Mouse (Mus musculus) E14TG2a.4 (cell line): ENCODE measurements around the gene Mtss1l.

Source experiments
- H3K27me3 ChIP-seq: 2 replicates; pipeline ENCODE4 v1.6.1; 2014; ENCODE audit warnings: low read length, control low read depth; ENCODE audit not compliant: insufficient read depth
- H3K36me3 ChIP-seq: 2 replicates; pipeline ENCODE4 v1.6.1; 2014; ENCODE audit warnings: low read length, control low read depth; ENCODE audit not compliant: insufficient read depth
- H3K4me1 ChIP-seq: replicated peaks from 2 replicates; pipeline ENCODE4 v1.6.1; 2014; ENCODE audit warnings: low read depth, low read length, control low read depth
- H3K4me3 ChIP-seq: replicated peaks from 2 replicates; pipeline ENCODE4 v1.5.1; 2014; ENCODE audit warnings: mild to moderate bottlenecking, low read length
- H3K9me3 ChIP-seq: 2 replicates; pipeline ENCODE4 v1.6.1; 2014; ENCODE audit warnings: low read length, control low read depth
- CTCF ChIP-seq: conservative IDR thresholded peaks from 2 replicates; pipeline ENCODE4 v1.5.1; 2014; ENCODE audit warnings: low read length
- NANOG ChIP-seq: IDR thresholded peaks from 2 replicates; pipeline ENCODE4 v1.6.1; 2014; ENCODE audit warnings: borderline replicate concordance, low read length, mixed read lengths
- POU5F1 ChIP-seq: IDR thresholded peaks from 2 replicates; pipeline ENCODE4 v1.6.1; 2014; ENCODE audit warnings: low read length, borderline replicate concordance

The Mtss1l gene

GRCm38 (mm10) chr8:110720685-110721598 lies at the start of gene Mtss1l:
Mtss1l (plus strand) TSS chr8:110721476.
- Histone ChIP-seq H3K36me3 (peaks cover 40% of the 10 kb centered on the region), H3K4me3 (peak within 1 kb of the TSS; percentile 83), H3K9me3 (no peaks in the 10 kb centered on the region), H3K4me1 (peaks cover 49% of the 10 kb centered on the region), H3K27me3 (peaks cover 46% of the 10 kb centered on the region)
- no peak for TF ChIP-seq NANOG
- 0 out of 2 replicates have a peak, but pooled peaks have one; percentile 1 for TF ChIP-seq CTCF

GRCm38 (mm10) chr8:110672133-110672532 lies 49.1 kb upstream of the Mtss1l start:
- H3K27me3 ChIP-seq = no peaks in the 10 kb centered on the region
- no peak overlapping the region for H3K4me3 ChIP-seq
- peaks cover 91% of the 10 kb centered on the region for H3K36me3 ChIP-seq
- no peaks in the 10 kb centered on the region for H3K9me3 ChIP-seq
- H3K4me1 ChIP-seq = no peaks in the 10 kb centered on the region
- TF ChIP-seq CTCF = no peak

GRCm38 (mm10) chr8:110673168-110673567 lies 48.1 kb upstream of the Mtss1l start:
- no peaks in the 10 kb centered on the region for H3K4me1 ChIP-seq
- H3K36me3 ChIP-seq = peaks cover 97% of the 10 kb centered on the region
- H3K27me3 ChIP-seq = no peaks in the 10 kb centered on the region
- TF ChIP-seq NANOG (no peak), POU5F1 (no peak), CTCF (no peak)
- no peak overlapping the region for H3K4me3 ChIP-seq
- H3K9me3 ChIP-seq = no peaks in the 10 kb centered on the region

GRCm38 (mm10) chr8:110674589-110674988 lies 46.7 kb upstream of the Mtss1l start:
- no peaks in the 10 kb centered on the region for H3K9me3 ChIP-seq
- no peaks in the 10 kb centered on the region for H3K4me1 ChIP-seq
- H3K4me3 ChIP-seq = no peak overlapping the region
- H3K36me3 ChIP-seq = peaks cover 97% of the 10 kb centered on the region
- H3K27me3 ChIP-seq = no peaks in the 10 kb centered on the region
- no peak for TF ChIP-seq NANOG
- TF ChIP-seq CTCF = no peak

GRCm38 (mm10) chr8:110676702-110677101 lies 44.6 kb upstream of the Mtss1l start:
- H3K4me3 ChIP-seq = no peak overlapping the region
- no peaks in the 10 kb centered on the region for H3K27me3 ChIP-seq
- no peaks in the 10 kb centered on the region for H3K9me3 ChIP-seq
- H3K4me1 ChIP-seq = no peaks in the 10 kb centered on the region
- H3K36me3 ChIP-seq = peaks cover 97% of the 10 kb centered on the region
- TF ChIP-seq CTCF (no peak), NANOG (no peak), POU5F1 (no peak)

- Histone ChIP-seq H3K36me3 (peaks cover 97% of the 10 kb centered on the region), H3K4me3 (no peak overlapping the region), H3K27me3 (no peaks in the 10 kb centered on the region), H3K4me1 (no peaks in the 10 kb centered on the region), H3K9me3 (no peaks in the 10 kb centered on the region)
- no peak for TF ChIP-seq POU5F1
- no peak for TF ChIP-seq CTCF
- TF ChIP-seq NANOG = no peak
These were observed 44.1 kb upstream of the Mtss1l start for GRCm38 (mm10) chr8:110677174-110677660.

- H3K4me1 ChIP-seq = no peaks in the 10 kb centered on the region
- H3K9me3 ChIP-seq = no peaks in the 10 kb centered on the region
- H3K36me3 ChIP-seq = peaks cover 97% of the 10 kb centered on the region
- TF ChIP-seq CTCF (no peak), NANOG (no peak), POU5F1 (no peak)
- no peaks in the 10 kb centered on the region for H3K27me3 ChIP-seq
- no peak overlapping the region for H3K4me3 ChIP-seq
These were observed 42.3 kb upstream of the Mtss1l start for GRCm38 (mm10) chr8:110678989-110679388.

- no peaks in the 10 kb centered on the region for H3K27me3 ChIP-seq
- TF ChIP-seq NANOG (no peak), CTCF (no peak), POU5F1 (no peak)
- no peaks in the 10 kb centered on the region for H3K4me1 ChIP-seq
- H3K9me3 ChIP-seq = no peaks in the 10 kb centered on the region
- H3K36me3 ChIP-seq = peaks cover 95% of the 10 kb centered on the region
- H3K4me3 ChIP-seq = no peak overlapping the region
These were observed 33.5 kb upstream of the Mtss1l start for GRCm38 (mm10) chr8:110687726-110688125.
